27 mouse cellular contexts compared by ENCODE assay signal in the genomic region with DNA sequence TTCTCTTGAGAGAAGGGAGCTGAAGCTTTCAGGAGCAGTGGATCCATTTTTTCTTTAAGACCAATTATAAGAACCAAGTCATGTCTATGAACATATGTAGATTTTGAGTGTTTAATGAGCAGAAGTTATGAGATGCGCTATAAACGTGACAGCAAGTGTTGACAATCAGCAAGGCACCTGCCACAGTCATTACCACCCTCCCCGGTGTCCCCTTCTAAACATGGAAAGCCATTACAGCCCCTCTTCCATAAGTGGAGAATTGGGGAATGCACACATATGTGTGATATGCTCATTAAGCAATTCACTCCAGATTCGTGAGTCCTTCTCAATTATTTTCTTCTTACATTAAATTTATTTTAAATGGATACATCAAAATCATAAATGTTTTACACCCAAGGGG.
"Had no signal": no experiment of that assay in that cellular context is flagged by ENCODE, and none has a peak within 500 bp of the region (broad histone marks: within the 10 kb centered on the region; RNA-seq: fewer than 3 reads in every experiment).

No protein-coding gene starts in this region.

- H3K27me3 ChIP-seq: embryonic facial prominence, embryonic 12.5 days; embryonic facial prominence, embryonic 13.5 days; embryonic facial prominence, embryonic 15.5 days; forebrain, embryonic 12.5 days; forebrain, embryonic 13.5 days had no signal

- H3K9ac ChIP-seq: embryonic facial prominence, embryonic 12.5 days; embryonic facial prominence, embryonic 13.5 days; embryonic facial prominence, embryonic 15.5 days; forebrain, embryonic 12.5 days; forebrain, embryonic 13.5 days; forebrain, postnatal 0 days had no signal

- H3K4me1 ChIP-seq: embryonic facial prominence, embryonic 12.5 days; forebrain, embryonic 12.5 days had no signal

- DNase-seq: cerebellum, adult 2 months; cerebellum, adult 8-10 months; cerebellum, adult 9-10 months; cerebellum, adult 9-11 months; cerebellum, postnatal 10 days; cerebellum, postnatal 14 days; cerebellum, postnatal 25 days; cerebellum, postnatal 36 days; embryo, embryonic 11 days; forebrain, postnatal 0 days; gastrocnemius, adult 2 months; gastrocnemius, postnatal 10 days; gastrocnemius, postnatal 14 days; gastrocnemius, postnatal 25 days; gastrocnemius, postnatal 36 days; heart, adult 18-20 months; heart, adult 2 months had no signal

- H3K9me3 ChIP-seq: embryonic facial prominence, embryonic 10.5 days; embryonic facial prominence, embryonic 12.5 days; embryonic facial prominence, embryonic 13.5 days; embryonic facial prominence, embryonic 15.5 days; forebrain, embryonic 10.5 days; forebrain, embryonic 12.5 days; forebrain, embryonic 13.5 days had no signal

- H3K4me2 ChIP-seq: embryonic facial prominence, embryonic 12.5 days; embryonic facial prominence, embryonic 13.5 days; embryonic facial prominence, embryonic 15.5 days; forebrain, embryonic 12.5 days; forebrain, embryonic 13.5 days had no signal

- H3K36me3 ChIP-seq: embryonic facial prominence, embryonic 10.5 days; embryonic facial prominence, embryonic 12.5 days; embryonic facial prominence, embryonic 13.5 days; embryonic facial prominence, embryonic 15.5 days; forebrain, embryonic 10.5 days; forebrain, embryonic 12.5 days had no signal

- H3K27ac ChIP-seq: embryonic facial prominence, embryonic 10.5 days; embryonic facial prominence, embryonic 12.5 days; embryonic facial prominence, embryonic 13.5 days; embryonic facial prominence, embryonic 15.5 days; forebrain, embryonic 10.5 days; forebrain, embryonic 12.5 days; forebrain, embryonic 13.5 days; gastrocnemius, adult 2 months; heart, adult 2 months had no signal

- ATAC-seq: forebrain, embryonic 13.5 days; forebrain, embryonic 14.5 days; forebrain, embryonic 16.5 days; forebrain, postnatal 0 days had no signal

- H3K4me3 ChIP-seq: embryonic facial prominence, embryonic 10.5 days; embryonic facial prominence, embryonic 12.5 days; embryonic facial prominence, embryonic 13.5 days; embryonic facial prominence, embryonic 15.5 days; erythroblast, embryonic 14.5 days; forebrain, embryonic 10.5 days; forebrain, embryonic 12.5 days; forebrain, embryonic 13.5 days; gastrocnemius, adult 2 months; heart, adult 2 months had no signal
